Mouse (Mus musculus): Measurements from ENCODE around the gene Pias1. TPM values are rescaled to one million over a fixed set of nuclear protein-coding genes. Genes with fewer than 3 reads are reported as not detected.

The Pias1 gene
- 67.9 and 75.2 TPM in 2 replicates for polyA plus RNA-seq (2014; fragmentation: Nextera tagmentation; extraction: Ambion mirVana)

- no peak within 1 kb of the TSS for H3K27ac ChIP-seq (ENCODE audit: low read length)
- H3K4me1 ChIP-seq (ENCODE audit: control insufficient read depth, insufficient read depth, low read length): no peaks in the 10 kb centered on the region
- no peak within 1 kb of the TSS for H3K4me2 ChIP-seq (replicated peaks; ENCODE audit: low read depth, low read length)
- no peak within 1 kb of the TSS for H3K4me3 ChIP-seq (ENCODE audit: low read depth, low read length)
- 76% methylated on average over 5 of the region's 5 CpGs for WGBS
- H3K27me3 ChIP-seq (ENCODE audit: control insufficient read depth, insufficient read depth, low read length): no peaks in the 10 kb centered on the region
- no peak within 1 kb of the TSS for H3K9ac ChIP-seq (replicated peaks; ENCODE audit: low read depth, low read length)
- no peaks in the 10 kb centered on the region for H3K36me3 ChIP-seq (ENCODE audit: control insufficient read depth, insufficient read depth, low read length)
- no peaks in the 10 kb centered on the region for H3K9me3 ChIP-seq (ENCODE audit: control insufficient read depth, low read depth, low read length)
- no peak for ATAC-seq (ENCODE audit: insufficient number of reproducible peaks, insufficient read depth, low FRiP score, low read depth)
Measured at GRCm38 (mm10) chr9:62987824-62988223, at the start of gene Pias1. Gene Pias1, minus strand, starts transcription at chr9:62987924.

- H3K4me2 ChIP-seq (replicated peaks; ENCODE audit: low read depth, low read length): no peak overlapping the region
- WGBS: 77% methylated on average over 2 of the region's 2 CpGs
- H3K9ac ChIP-seq (replicated peaks; ENCODE audit: low read depth, low read length): no peak overlapping the region
- no peak for ATAC-seq (ENCODE audit: insufficient number of reproducible peaks, insufficient read depth, low FRiP score, low read depth)
- H3K4me1 ChIP-seq (ENCODE audit: control insufficient read depth, insufficient read depth, low read length): 0 out of 2 replicates have a peak, but pooled peaks cover 4% of the 10 kb centered on the region
- no peak overlapping the region for H3K27ac ChIP-seq (ENCODE audit: low read length)
- no peak overlapping the region for H3K4me3 ChIP-seq (ENCODE audit: low read depth, low read length)
- H3K27me3 ChIP-seq (ENCODE audit: control insufficient read depth, insufficient read depth, low read length): no peaks in the 10 kb centered on the region
- no peaks in the 10 kb centered on the region for H3K36me3 ChIP-seq (ENCODE audit: control insufficient read depth, insufficient read depth, low read length)
- no peaks in the 10 kb centered on the region for H3K9me3 ChIP-seq (ENCODE audit: control insufficient read depth, low read depth, low read length)
Measured at GRCm38 (mm10) chr9:63035431-63035830, 47.7 kb upstream of the Pias1 start.

GRCm38 (mm10) chr9:63031011-63031782 lies 43.5 kb upstream of the Pias1 start:
- no peaks in the 10 kb centered on the region for H3K9me3 ChIP-seq (ENCODE audit: control insufficient read depth, low read depth, low read length)
- no peak overlapping the region for H3K9ac ChIP-seq (replicated peaks; ENCODE audit: low read depth, low read length)
- H3K27me3 ChIP-seq (ENCODE audit: control insufficient read depth, insufficient read depth, low read length): no peaks in the 10 kb centered on the region
- H3K27ac ChIP-seq (ENCODE audit: low read length): no peak overlapping the region
- no peak for ATAC-seq (ENCODE audit: insufficient number of reproducible peaks, insufficient read depth, low FRiP score, low read depth)
- 48% methylated on average over 13 of the region's 13 CpGs for WGBS
- H3K4me2 ChIP-seq (replicated peaks; ENCODE audit: low read depth, low read length): no peak overlapping the region
- no peaks in the 10 kb centered on the region for H3K36me3 ChIP-seq (ENCODE audit: control insufficient read depth, insufficient read depth, low read length)
- H3K4me1 ChIP-seq (ENCODE audit: control insufficient read depth, insufficient read depth, low read length): 0 out of 2 replicates have a peak, but pooled peaks cover 4% of the 10 kb centered on the region
- H3K4me3 ChIP-seq (ENCODE audit: low read depth, low read length): no peak overlapping the region

DNA sequence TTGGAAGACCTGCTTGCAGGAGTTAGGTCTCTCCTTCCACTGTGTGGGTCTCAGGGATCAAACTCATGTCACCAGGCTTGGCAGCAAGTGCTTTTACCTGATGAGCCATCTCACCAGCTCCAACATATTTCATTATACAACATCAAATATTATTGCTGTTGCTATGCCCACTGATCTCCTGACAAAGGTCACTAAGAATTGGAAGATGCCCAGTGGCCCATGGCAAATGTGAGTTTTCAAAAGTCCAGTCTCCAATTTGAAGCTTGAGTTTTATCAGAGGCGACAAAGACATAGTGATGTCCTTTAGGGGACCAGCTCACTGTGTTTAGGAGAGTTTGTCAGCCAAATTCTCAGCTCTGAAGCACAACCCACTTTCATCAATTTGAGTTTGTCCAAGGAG lies 34.8 kb upstream of the Pias1 start:
- ATAC-seq (ENCODE audit: insufficient number of reproducible peaks, insufficient read depth, low FRiP score, low read depth): no peak
- no peak overlapping the region for H3K4me2 ChIP-seq (replicated peaks; ENCODE audit: low read depth, low read length)
- 84% methylated on average over 1 of the region's 1 CpGs for WGBS
- H3K4me3 ChIP-seq (ENCODE audit: low read depth, low read length): no peak overlapping the region
- H3K27ac ChIP-seq (ENCODE audit: low read length): no peak overlapping the region
- H3K9ac ChIP-seq (replicated peaks; ENCODE audit: low read depth, low read length): no peak overlapping the region
- no peaks in the 10 kb centered on the region for H3K4me1 ChIP-seq (ENCODE audit: control insufficient read depth, insufficient read depth, low read length)
- H3K27me3 ChIP-seq (ENCODE audit: control insufficient read depth, insufficient read depth, low read length): no peaks in the 10 kb centered on the region
- H3K36me3 ChIP-seq (ENCODE audit: control insufficient read depth, insufficient read depth, low read length): no peaks in the 10 kb centered on the region
- no peaks in the 10 kb centered on the region for H3K9me3 ChIP-seq (ENCODE audit: control insufficient read depth, low read depth, low read length)

- H3K27me3 ChIP-seq (ENCODE audit: control insufficient read depth, insufficient read depth, low read length): no peaks in the 10 kb centered on the region
- WGBS: 92% methylated on average over 4 of the region's 4 CpGs
- no peaks in the 10 kb centered on the region for H3K9me3 ChIP-seq (ENCODE audit: control insufficient read depth, low read depth, low read length)
- H3K4me1 ChIP-seq (ENCODE audit: control insufficient read depth, insufficient read depth, low read length): no peaks in the 10 kb centered on the region
- no peak for ATAC-seq (ENCODE audit: insufficient number of reproducible peaks, insufficient read depth, low FRiP score, low read depth)
- H3K4me2 ChIP-seq (replicated peaks; ENCODE audit: low read depth, low read length): no peak overlapping the region
- no peak overlapping the region for H3K4me3 ChIP-seq (ENCODE audit: low read depth, low read length)
- H3K9ac ChIP-seq (replicated peaks; ENCODE audit: low read depth, low read length): no peak overlapping the region
- no peak overlapping the region for H3K27ac ChIP-seq (ENCODE audit: low read length)
- no peaks in the 10 kb centered on the region for H3K36me3 ChIP-seq (ENCODE audit: control insufficient read depth, insufficient read depth, low read length)
Measured at GRCm38 (mm10) chr9:63007371-63007770, 19.6 kb upstream of the Pias1 start.

GRCm38 (mm10) chr9:63006081-63006820 lies 18.5 kb upstream of the Pias1 start:
- H3K27me3 ChIP-seq (ENCODE audit: control insufficient read depth, insufficient read depth, low read length): no peaks in the 10 kb centered on the region
- H3K4me3 ChIP-seq (ENCODE audit: low read depth, low read length): no peak overlapping the region
- no peak overlapping the region for H3K4me2 ChIP-seq (replicated peaks; ENCODE audit: low read depth, low read length)
- 65% methylated on average over 6 of the region's 6 CpGs for whole genome bisulfite sequencing
- H3K9ac ChIP-seq (replicated peaks; ENCODE audit: low read depth, low read length): no peak overlapping the region
- no peak overlapping the region for H3K27ac ChIP-seq (ENCODE audit: low read length)
- no peaks in the 10 kb centered on the region for H3K9me3 ChIP-seq (ENCODE audit: control insufficient read depth, low read depth, low read length)
- no peaks in the 10 kb centered on the region for H3K36me3 ChIP-seq (ENCODE audit: control insufficient read depth, insufficient read depth, low read length)
- no peaks in the 10 kb centered on the region for H3K4me1 ChIP-seq (ENCODE audit: control insufficient read depth, insufficient read depth, low read length)
- ATAC-seq (ENCODE audit: insufficient number of reproducible peaks, insufficient read depth, low FRiP score, low read depth): no peak

DNA sequence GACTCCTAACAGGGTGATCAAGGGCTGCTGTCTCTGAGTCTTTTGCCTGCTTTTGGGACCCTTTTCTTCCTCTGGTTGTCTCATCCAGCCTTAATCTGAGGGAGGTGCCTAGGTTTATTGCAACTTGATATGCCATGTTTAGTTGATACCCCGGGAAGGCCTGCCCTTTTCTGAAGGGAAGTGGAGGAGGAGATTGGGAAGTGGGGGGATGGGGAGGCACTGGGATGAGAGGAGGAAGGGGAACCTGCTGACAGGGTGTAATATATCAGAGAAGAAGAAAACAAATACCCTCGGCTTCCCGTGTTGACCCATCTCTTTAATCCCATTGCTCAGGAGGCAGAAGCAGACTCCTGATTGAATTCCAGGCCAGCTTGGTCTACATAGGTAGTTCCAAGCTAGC lies 10.8 kb upstream of the Pias1 start:
- Histone ChIP-seq H3K4me2 (replicated peaks; ENCODE audit: low read depth, low read length) (no peak overlapping the region), H3K9me3 (ENCODE audit: control insufficient read depth, low read depth, low read length) (no peaks in the 10 kb centered on the region), H3K4me3 (ENCODE audit: low read depth, low read length) (no peak overlapping the region), H3K27me3 (ENCODE audit: control insufficient read depth, insufficient read depth, low read length) (no peaks in the 10 kb centered on the region), H3K27ac (ENCODE audit: low read length) (no peak overlapping the region), H3K9ac (replicated peaks; ENCODE audit: low read depth, low read length) (no peak overlapping the region), H3K36me3 (ENCODE audit: control insufficient read depth, insufficient read depth, low read length) (no peaks in the 10 kb centered on the region), H3K4me1 (ENCODE audit: control insufficient read depth, insufficient read depth, low read length) (no peaks in the 10 kb centered on the region)
- 27% methylated on average over 3 of the region's 3 CpGs for WGBS
- ATAC-seq (ENCODE audit: insufficient number of reproducible peaks, insufficient read depth, low FRiP score, low read depth): no peak

DNA sequence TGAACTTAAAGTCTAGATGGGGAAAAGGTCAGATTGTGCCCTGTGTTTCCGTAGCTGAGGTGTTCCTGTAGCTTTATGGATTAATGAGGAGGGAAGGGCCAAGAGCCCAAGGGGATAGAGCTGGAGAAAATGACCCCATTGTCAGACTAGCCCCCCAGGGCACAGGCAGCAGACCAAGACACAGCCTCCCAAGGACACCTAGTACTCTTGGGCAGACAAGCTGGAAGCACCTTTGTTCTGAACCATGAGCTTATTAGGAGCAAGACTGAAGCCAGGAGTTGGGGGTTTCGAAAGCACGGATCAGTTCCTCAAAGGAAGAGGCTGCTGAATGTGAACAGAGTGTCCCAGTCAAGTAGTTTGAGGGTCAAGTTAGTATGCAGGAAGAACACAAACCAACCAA lies 9.9 kb upstream of the Pias1 start:
- no peak overlapping the region for H3K9ac ChIP-seq (replicated peaks; ENCODE audit: low read depth, low read length)
- H3K27me3 ChIP-seq (ENCODE audit: control insufficient read depth, insufficient read depth, low read length): no peaks in the 10 kb centered on the region
- no peak for ATAC-seq (ENCODE audit: insufficient number of reproducible peaks, insufficient read depth, low FRiP score, low read depth)
- no peak overlapping the region for H3K27ac ChIP-seq (ENCODE audit: low read length)
- no peak overlapping the region for H3K4me2 ChIP-seq (replicated peaks; ENCODE audit: low read depth, low read length)
- no peaks in the 10 kb centered on the region for H3K36me3 ChIP-seq (ENCODE audit: control insufficient read depth, insufficient read depth, low read length)
- 76% methylated on average over 3 of the region's 3 CpGs for WGBS
- H3K9me3 ChIP-seq (ENCODE audit: control insufficient read depth, low read depth, low read length): no peaks in the 10 kb centered on the region
- no peak overlapping the region for H3K4me3 ChIP-seq (ENCODE audit: low read depth, low read length)
- H3K4me1 ChIP-seq (ENCODE audit: control insufficient read depth, insufficient read depth, low read length): no peaks in the 10 kb centered on the region

Measured in stomach, embryonic 14.5 days (tissue).